Comparison of ENCODE assay signal across 9 mouse cellular contexts in the genomic region with DNA sequence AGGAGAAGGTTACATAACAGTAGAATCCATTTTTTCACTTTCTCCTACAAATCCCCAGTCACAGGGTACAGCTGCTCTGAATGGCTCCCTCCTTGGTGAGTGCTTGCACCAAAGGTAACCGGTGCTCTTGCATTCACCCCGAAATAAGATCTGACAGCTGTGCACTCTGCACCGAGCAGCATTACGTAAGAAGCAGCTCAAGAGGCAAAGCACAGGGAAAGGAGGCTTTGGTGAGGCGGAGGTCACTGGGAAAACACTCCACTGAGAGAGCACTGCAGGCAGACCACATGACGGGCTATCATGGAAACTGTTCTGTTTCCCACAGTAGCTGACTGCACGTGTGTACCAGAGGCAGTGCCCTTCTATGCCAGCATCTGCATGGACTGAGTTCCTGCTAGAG.
DNase-seq lines count a peak whose midpoint lies in the region; ATAC-seq and TF ChIP-seq lines count a peak whose summit lies in the region.
"Had no signal": no experiment of that assay in that cellular context is flagged by ENCODE, and none has a peak within 500 bp of the region (broad histone marks: within the 10 kb centered on the region; RNA-seq: fewer than 3 reads in every experiment).

No protein-coding gene starts in this region.

- DNase-seq in adrenal gland, adult 2 months, result peak; percentile 12
- DNase-seq in adrenal gland, adult 18-20 months (ENCODE audit: low spot score in 2 of 2), result no peak
- DNase-seq in liver, adult 2 months (ENCODE audit: extremely low read depth, low read depth, low spot score), result peak; percentile 60
- peak; percentile 68 to 69 for DNase-seq in layer of hippocampus, adult 8-10 months (ENCODE audit: low spot score in 2 of 2)
- DNase-seq in midbrain, embryonic 11.5 days (ENCODE audit: low spot score, missing footprints), result peak; percentile 80
- no peak for DNase-seq in hindbrain, embryonic 11.5 days (ENCODE audit: low spot score)
- DNase-seq: liver, embryonic 13.5 days had no signal

- no peak overlapping the region for H3K4me2 ChIP-seq in liver, embryonic 12.5 days
- no peak overlapping the region for H3K4me2 ChIP-seq in midbrain, embryonic 11.5 days
- H3K4me2 ChIP-seq in hindbrain, embryonic 11.5 days (replicated peaks; ENCODE audit: low read depth, low read length), result no peak overlapping the region
- H3K4me2 ChIP-seq: liver, embryonic 13.5 days had no signal

- H3K4me3 ChIP-seq in liver, adult 2 months (ENCODE audit: insufficient read depth, low read depth, low read length), result no peak overlapping the region
- no peak overlapping the region for H3K4me3 ChIP-seq in liver, embryonic 12.5 days
- H3K4me3 ChIP-seq in midbrain, embryonic 11.5 days (ENCODE audit: low read depth, low read length), result no peak overlapping the region
- no peak overlapping the region for H3K4me3 ChIP-seq in hindbrain, embryonic 11.5 days (ENCODE audit: low read depth, low read length)
- H3K4me3 ChIP-seq: liver, embryonic 13.5 days had no signal

- 0 out of 2 replicates have a peak, but pooled peaks cover 2% of the 10 kb centered on the region for H3K4me1 ChIP-seq in liver, adult 2 months (ENCODE audit: control insufficient read depth, insufficient read depth, low read length)
- H3K4me1 ChIP-seq in liver, embryonic 12.5 days, result no peaks in the 10 kb centered on the region
- H3K4me1 ChIP-seq in midbrain, embryonic 11.5 days (ENCODE audit: control insufficient read depth, insufficient read depth, low read length), result peaks cover 24% of the 10 kb centered on the region
- H3K4me1 ChIP-seq in hindbrain, embryonic 11.5 days (replicated peaks; ENCODE audit: control insufficient read depth, insufficient read depth, low read length), result peaks cover 3% of the 10 kb centered on the region; the same call in 1 of the 2 replicates
- H3K4me1 ChIP-seq: liver, embryonic 13.5 days had no signal

- 52% methylated on average over 7 of the region's 7 CpGs for WGBS in liver, adult 2 months
- WGBS in liver, embryonic 12.5 days (ENCODE audit: insufficient replicate concordance), result 58% methylated on average over 7 of the region's 7 CpGs
- 42% methylated on average over 7 of the region's 7 CpGs for WGBS in midbrain, embryonic 11.5 days
- 56% methylated on average over 7 of the region's 7 CpGs for WGBS in hindbrain, embryonic 11.5 days

- TF ChIP-seq CTCF in liver, adult 2 months (IDR thresholded peaks at IDR 0.05; ENCODE audit: low read depth, low read length), result no peak

- no peak for ATAC-seq in liver, embryonic 12.5 days
- ATAC-seq in midbrain, embryonic 11.5 days (ENCODE audit: low FRiP score), result peak; percentile 54
- no peak for ATAC-seq in megakaryocyte progenitor cell, adult 5-6 weeks (replicated peaks; ENCODE audit: poor library complexity)
- ATAC-seq in hindbrain, embryonic 11.5 days (ENCODE audit: low FRiP score), result no peak

- no peaks in the 10 kb centered on the region for H3K36me3 ChIP-seq in liver, adult 2 months (ENCODE audit: control insufficient read depth, insufficient read depth, low read length)
- H3K36me3 ChIP-seq in liver, embryonic 12.5 days, result no peaks in the 10 kb centered on the region
- no peaks in the 10 kb centered on the region for H3K36me3 ChIP-seq in midbrain, embryonic 11.5 days (ENCODE audit: control insufficient read depth, insufficient read depth, low read length)
- no peaks in the 10 kb centered on the region for H3K36me3 ChIP-seq in hindbrain, embryonic 11.5 days (ENCODE audit: control insufficient read depth, insufficient read depth, low read length)
- H3K36me3 ChIP-seq: liver, embryonic 13.5 days had no signal

- H3K27me3 ChIP-seq in liver, adult 2 months (ENCODE audit: control insufficient read depth, insufficient read depth, low read length), result no peaks in the 10 kb centered on the region
- H3K27me3 ChIP-seq in liver, embryonic 12.5 days (replicated peaks), result no peaks in the 10 kb centered on the region
- no peaks in the 10 kb centered on the region for H3K27me3 ChIP-seq in midbrain, embryonic 11.5 days (ENCODE audit: control insufficient read depth, insufficient read depth, low read length)
- no peaks in the 10 kb centered on the region for H3K27me3 ChIP-seq in hindbrain, embryonic 11.5 days (ENCODE audit: control insufficient read depth, insufficient read depth, low read length)
- H3K27me3 ChIP-seq: liver, embryonic 13.5 days had no signal

- no peak for TF ChIP-seq POLR2A in liver, adult 2 months (IDR thresholded peaks at IDR 0.05; ENCODE audit: extremely low read depth, insufficient read depth, low read length)

- no peak overlapping the region for H3K27ac ChIP-seq in liver, adult 2 months (replicated peaks; ENCODE audit: insufficient read depth, low read depth, low read length)
- no peak overlapping the region for H3K27ac ChIP-seq in liver, embryonic 12.5 days
- no peak overlapping the region; the same call in 1 of the 2 replicates for H3K27ac ChIP-seq in midbrain, embryonic 11.5 days (ENCODE audit: low read depth, low read length)
- H3K27ac ChIP-seq in hindbrain, embryonic 11.5 days (ENCODE audit: low read depth, low read length), result no peak overlapping the region
- H3K27ac ChIP-seq: liver, embryonic 13.5 days had no signal

- no peak overlapping the region for H3K9ac ChIP-seq in liver, adult 2 months (ENCODE audit: low read depth, low read length)
- H3K9ac ChIP-seq in liver, embryonic 12.5 days, result no peak overlapping the region
- H3K9ac ChIP-seq in midbrain, embryonic 11.5 days (ENCODE audit: low read length), result peak overlapping the region; percentile 18; the same call in 1 of the 2 replicates
- no peak overlapping the region for H3K9ac ChIP-seq in hindbrain, embryonic 11.5 days (ENCODE audit: low read depth, low read length)
- H3K9ac ChIP-seq: liver, embryonic 13.5 days had no signal

- H3K79me2 ChIP-seq in liver, adult 2 months (ENCODE audit: control insufficient read depth, insufficient read depth, low read length), result no peaks in the 10 kb centered on the region

- H3K9me3 ChIP-seq in liver, embryonic 12.5 days (replicated peaks), result no peaks in the 10 kb centered on the region
- no peaks in the 10 kb centered on the region for H3K9me3 ChIP-seq in midbrain, embryonic 11.5 days (ENCODE audit: control insufficient read depth, low read length)
- H3K9me3 ChIP-seq in hindbrain, embryonic 11.5 days (ENCODE audit: control insufficient read depth, low read length), result no peaks in the 10 kb centered on the region
- H3K9me3 ChIP-seq: liver, embryonic 13.5 days had no signal

Comparison
In these comparisons a context has a peak if more than half of its experiments do, and no peak if none do; other contexts are left out.
1. DNase-seq: peak in adrenal gland, adult 2 months (single experiment), liver, adult 2 months (single experiment), layer of hippocampus, adult 8-10 months (2 of 2) and midbrain, embryonic 11.5 days (single experiment); none in adrenal gland, adult 18-20 months (0 of 2) and hindbrain, embryonic 11.5 days (single experiment).